In the genomic region with DNA sequence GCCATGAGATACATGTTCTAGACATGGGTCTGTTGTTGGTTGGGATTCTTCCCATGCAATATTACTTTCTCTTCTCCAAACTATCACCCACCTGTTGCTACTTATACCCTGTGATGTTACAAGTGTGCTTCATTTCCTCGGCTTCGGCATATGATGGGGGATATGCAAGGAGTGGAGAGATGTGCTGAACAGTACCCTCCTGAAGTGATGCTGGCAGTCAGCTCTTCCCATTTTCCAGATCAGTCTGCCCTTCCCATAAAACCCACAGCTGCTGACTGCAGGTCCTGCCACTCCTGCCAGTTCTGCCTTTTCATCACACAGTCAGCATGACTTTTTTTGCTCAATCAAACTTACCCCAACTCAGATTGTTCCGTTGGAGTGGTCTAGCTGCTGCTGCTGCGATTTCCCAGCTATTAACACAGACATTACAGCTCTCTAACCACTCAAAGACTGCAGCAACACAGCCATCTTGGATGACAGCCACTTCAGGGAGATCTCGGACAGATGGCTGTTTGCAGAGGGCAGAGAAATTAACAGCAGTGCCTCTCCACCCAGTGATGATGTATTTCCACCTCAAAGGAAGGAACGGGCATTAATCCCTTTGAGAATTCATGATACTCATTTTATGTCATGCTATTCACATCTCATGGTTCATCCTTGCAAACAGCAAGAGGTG, we compare ENCODE assay signal across 15 mouse cellular contexts.
A peak's percentile ranks its signal among the peaks of the same experiment; 100 is the strongest.
DNase-seq lines count a peak whose midpoint lies in the region; ATAC-seq and TF ChIP-seq lines count a peak whose summit lies in the region.
"Had no signal": no experiment of that assay in that cellular context is flagged by ENCODE, and none has a peak within 500 bp of the region (broad histone marks: within the 10 kb centered on the region; RNA-seq: fewer than 3 reads in every experiment).

No protein-coding gene starts in this region.

- H3K4me1 ChIP-seq in hindbrain, embryonic 13.5 days (replicated peaks) = no peaks in the 10 kb centered on the region
- H3K4me1 ChIP-seq in hindbrain, embryonic 10.5 days (replicated peaks) = no peaks in the 10 kb centered on the region
- no peaks in the 10 kb centered on the region for H3K4me1 ChIP-seq in midbrain, postnatal 0 days (ENCODE audit: insufficient read depth, low read length)
- no peaks in the 10 kb centered on the region for H3K4me1 ChIP-seq in midbrain, embryonic 13.5 days (replicated peaks)
- no peaks in the 10 kb centered on the region for H3K4me1 ChIP-seq in stomach, postnatal 0 days (replicated peaks; ENCODE audit: control insufficient read depth, insufficient read depth)
- H3K4me1 ChIP-seq: limb, embryonic 12.5 days; liver, embryonic 13.5 days; midbrain, embryonic 15.5 days had no signal

- 0 out of 2 replicates have a peak, but pooled peaks have one; percentile 36 for ATAC-seq in hindbrain, embryonic 13.5 days (ENCODE audit: low FRiP score)
- no peak; the same call in 1 of the 2 replicates for ATAC-seq in midbrain, postnatal 0 days (ENCODE audit: low FRiP score)
- ATAC-seq in midbrain, embryonic 13.5 days = no peak
- no peak for ATAC-seq in stomach, postnatal 0 days (ENCODE audit: low FRiP score, low TSS enrichment)
- ATAC-seq: midbrain, embryonic 15.5 days had no signal

- H3K4me2 ChIP-seq in hindbrain, embryonic 13.5 days = no peak overlapping the region
- H3K4me2 ChIP-seq in midbrain, postnatal 0 days (ENCODE audit: low read depth, low read length, poor library complexity, severe bottlenecking) = no peak overlapping the region
- H3K4me2 ChIP-seq in midbrain, embryonic 13.5 days (replicated peaks) = no peak overlapping the region
- H3K4me2 ChIP-seq in stomach, postnatal 0 days (replicated peaks; ENCODE audit: low read depth) = no peak overlapping the region
- H3K4me2 ChIP-seq: limb, embryonic 12.5 days; liver, embryonic 13.5 days; midbrain, embryonic 15.5 days had no signal

- no peaks in the 10 kb centered on the region for H3K27me3 ChIP-seq in hindbrain, embryonic 13.5 days
- H3K27me3 ChIP-seq in hindbrain, embryonic 10.5 days (ENCODE audit: insufficient read depth, poor library complexity, severe bottlenecking) = no peaks in the 10 kb centered on the region
- H3K27me3 ChIP-seq in midbrain, postnatal 0 days (ENCODE audit: insufficient read depth, low read length) = no peaks in the 10 kb centered on the region
- no peaks in the 10 kb centered on the region for H3K27me3 ChIP-seq in midbrain, embryonic 13.5 days
- no peaks in the 10 kb centered on the region for H3K27me3 ChIP-seq in stomach, postnatal 0 days (ENCODE audit: control insufficient read depth, insufficient read depth, low read length)
- H3K27me3 ChIP-seq: limb, embryonic 12.5 days; liver, embryonic 13.5 days; midbrain, embryonic 15.5 days had no signal

- H3K9me3 ChIP-seq in hindbrain, embryonic 13.5 days = no peaks in the 10 kb centered on the region
- no peaks in the 10 kb centered on the region for H3K9me3 ChIP-seq in hindbrain, embryonic 10.5 days
- no peaks in the 10 kb centered on the region for H3K9me3 ChIP-seq in midbrain, postnatal 0 days (ENCODE audit: low read length)
- no peaks in the 10 kb centered on the region for H3K9me3 ChIP-seq in midbrain, embryonic 13.5 days
- no peaks in the 10 kb centered on the region for H3K9me3 ChIP-seq in stomach, postnatal 0 days (ENCODE audit: control insufficient read depth, low read length)
- H3K9me3 ChIP-seq: limb, embryonic 12.5 days; liver, embryonic 13.5 days; midbrain, embryonic 15.5 days had no signal

- DNase-seq in hindbrain, embryonic 10.5 days (ENCODE audit: low spot score) = no peak
- peak; percentile 75 for DNase-seq in midbrain, postnatal 0 days (ENCODE audit: low spot score)
- DNase-seq in cerebellum, postnatal 14 days = peak; percentile 75 to 77
- DNase-seq in embryo, embryonic 11 days = no peak
- no peak for DNase-seq in stomach, postnatal 0 days (ENCODE audit: low spot score)
- no peak for DNase-seq in heart, adult 8-10 months (ENCODE audit: low spot score)
- DNase-seq: adrenal gland, adult 2 months; heart, adult 2 months; kidney, postnatal 4 days; liver, embryonic 13.5 days; thymus, adult 18-20 months had no signal

- no peak overlapping the region for H3K4me3 ChIP-seq in hindbrain, embryonic 13.5 days
- no peak overlapping the region for H3K4me3 ChIP-seq in hindbrain, embryonic 10.5 days
- H3K4me3 ChIP-seq in midbrain, postnatal 0 days (ENCODE audit: low read depth, low read length) = no peak overlapping the region
- no peak overlapping the region for H3K4me3 ChIP-seq in midbrain, embryonic 13.5 days (replicated peaks)
- no peak overlapping the region for H3K4me3 ChIP-seq in stomach, postnatal 0 days (ENCODE audit: low read depth, low read length)
- H3K4me3 ChIP-seq: heart, adult 2 months; limb, embryonic 12.5 days; liver, embryonic 13.5 days; midbrain, embryonic 15.5 days had no signal

- no peak for TF ChIP-seq CTCF in midbrain, postnatal 0 days (IDR thresholded peaks at IDR 0.05)
- TF ChIP-seq CTCF in stomach, postnatal 0 days (IDR thresholded peaks at IDR 0.05; ENCODE audit: low read depth) = no peak

- 73% methylated on average over 6 of the region's 6 CpGs for WGBS in hindbrain, embryonic 13.5 days
- 86% methylated on average over 6 of the region's 6 CpGs for WGBS in hindbrain, embryonic 10.5 days
- 70% methylated on average over 6 of the region's 6 CpGs for WGBS in midbrain, postnatal 0 days
- WGBS in midbrain, embryonic 13.5 days = 78% methylated on average over 6 of the region's 6 CpGs
- WGBS in stomach, postnatal 0 days = 71% methylated on average over 6 of the region's 6 CpGs

- TF ChIP-seq EP300 in stomach, postnatal 0 days (optimal IDR thresholded peaks at IDR 0.05) = no peak

- no peaks in the 10 kb centered on the region for H3K36me3 ChIP-seq in hindbrain, embryonic 13.5 days
- H3K36me3 ChIP-seq in hindbrain, embryonic 10.5 days = no peaks in the 10 kb centered on the region
- no peaks in the 10 kb centered on the region for H3K36me3 ChIP-seq in midbrain, postnatal 0 days (ENCODE audit: insufficient read depth, low read length)
- H3K36me3 ChIP-seq in midbrain, embryonic 13.5 days = no peaks in the 10 kb centered on the region
- no peaks in the 10 kb centered on the region for H3K36me3 ChIP-seq in stomach, postnatal 0 days (ENCODE audit: control insufficient read depth, insufficient read depth, low read length)
- H3K36me3 ChIP-seq: limb, embryonic 12.5 days; liver, embryonic 13.5 days; midbrain, embryonic 15.5 days had no signal

- H3K27ac ChIP-seq in hindbrain, embryonic 13.5 days = no peak overlapping the region
- H3K27ac ChIP-seq in hindbrain, embryonic 10.5 days = no peak overlapping the region
- no peak overlapping the region for H3K27ac ChIP-seq in midbrain, postnatal 0 days (ENCODE audit: low read depth, low read length)
- no peak overlapping the region for H3K27ac ChIP-seq in midbrain, embryonic 13.5 days
- no peak overlapping the region for H3K27ac ChIP-seq in stomach, postnatal 0 days (replicated peaks)
- H3K27ac ChIP-seq: heart, adult 2 months; limb, embryonic 12.5 days; liver, embryonic 13.5 days; midbrain, embryonic 15.5 days had no signal

- H3K9ac ChIP-seq in hindbrain, embryonic 13.5 days = no peak overlapping the region
- H3K9ac ChIP-seq in midbrain, postnatal 0 days (replicated peaks; ENCODE audit: low read length, poor library complexity, severe bottlenecking) = no peak overlapping the region
- H3K9ac ChIP-seq in midbrain, embryonic 13.5 days (replicated peaks) = no peak overlapping the region
- no peak overlapping the region for H3K9ac ChIP-seq in stomach, postnatal 0 days (ENCODE audit: low read length)
- H3K9ac ChIP-seq: limb, embryonic 12.5 days; liver, embryonic 13.5 days; midbrain, embryonic 15.5 days had no signal

Comparison
In these comparisons a context has a peak if more than half of its experiments do, and no peak if none do; other contexts are left out.
1. DNase-seq: peak in midbrain, postnatal 0 days (single experiment) and cerebellum, postnatal 14 days (2 of 2); none in hindbrain, embryonic 10.5 days (single experiment), embryo, embryonic 11 days (single experiment), stomach, postnatal 0 days (single experiment) and heart, adult 8-10 months (single experiment).